Mouse (Mus musculus) ES-E14 (cell line): ENCODE results near the gene Tarsl2. TPM values are rescaled to one million over a fixed set of nuclear protein-coding genes. Genes with fewer than 3 reads are reported as not detected.
A peak's percentile ranks its signal among the peaks of the same experiment; 100 is the strongest.

Source experiments
- DNase-seq: peaks from one replicate; pipeline ENCODE4 v3.0.0-alpha.2; 2013; ENCODE audit warnings: low read depth, low spot score
- H3K27ac ChIP-seq: 2 replicates; pipeline ENCODE4 v1.5.1; 2012; ENCODE audit warnings: low read depth, mild to moderate bottlenecking, low read length, moderate library complexity, mixed read lengths; ENCODE audit not compliant: poor library complexity, insufficient read depth, severe bottlenecking
- H3K36me3 ChIP-seq: 2 replicates; pipeline ENCODE4 v1.6.1; 2012; ENCODE audit warnings: mild to moderate bottlenecking, low read length, moderate library complexity, mixed read lengths; ENCODE audit not compliant: control insufficient read depth, poor library complexity, insufficient read depth, severe bottlenecking
- H3K4me1 ChIP-seq, 2 experiments: fragments of 150-350 bp in 1 of 2; sonication (generic) in 1 of 2; 2 replicates each; pipeline ENCODE4 v1.6.1; 2012; ENCODE audit warnings: low read length in 2 of 2, mild to moderate bottlenecking in 1 of 2, mixed read lengths in 1 of 2; ENCODE audit not compliant: control insufficient read depth in 2 of 2, insufficient read depth in 2 of 2, poor library complexity in 1 of 2
- H3K4me3 ChIP-seq, 2 experiments: fragments of 150-350 bp in 1 of 2; sonication (generic) in 1 of 2; 2 replicates each; pipeline ENCODE4 v1.5.1; 2012; ENCODE audit warnings: low read length in 2 of 2, low read depth in 1 of 2, mild to moderate bottlenecking in 1 of 2, mixed read lengths in 1 of 2; ENCODE audit not compliant: insufficient read depth in 1 of 2, poor library complexity in 1 of 2, severe bottlenecking in 1 of 2
- H3K9ac ChIP-seq: 2 replicates; pipeline ENCODE4 v1.6.1; 2012; ENCODE audit warnings: low read depth, mild to moderate bottlenecking, low read length, mixed read lengths; ENCODE audit not compliant: poor library complexity, insufficient read depth, severe bottlenecking
- H3K9me3 ChIP-seq: fragments of 150-350 bp; sonication (generic); 2 replicates; pipeline ENCODE4 v1.6.1; 2012; ENCODE audit warnings: low read depth, mild to moderate bottlenecking, low read length; ENCODE audit not compliant: control insufficient read depth, insufficient read depth
- CHD2 ChIP-seq: IDR thresholded peaks from 2 replicates; pipeline ENCODE4 v1.6.1; 2014; ENCODE audit warnings: mild to moderate bottlenecking, low read depth, low read length, inconsistent platforms
- HCFC1 ChIP-seq: IDR thresholded peaks from 2 replicates; pipeline ENCODE4 v1.6.1; 2012; ENCODE audit warnings: low read length, inconsistent platforms, borderline replicate concordance; ENCODE audit not compliant: insufficient read depth
- MAFK ChIP-seq: IDR thresholded peaks from 2 replicates; pipeline ENCODE4 v1.6.1; 2014; ENCODE audit warnings: mild to moderate bottlenecking, low read depth, low read length, inconsistent platforms; ENCODE audit not compliant: insufficient read depth
- ZC3H11A ChIP-seq: IDR thresholded peaks from 2 replicates; pipeline ENCODE4 v1.6.1; 2012; ENCODE audit warnings: low read depth, mild to moderate bottlenecking, inconsistent platforms, low read length, borderline replicate concordance
- ZNF384 ChIP-seq: IDR thresholded peaks from 2 replicates; pipeline ENCODE4 v1.6.1; 2012; ENCODE audit warnings: low read depth, low read length, inconsistent platforms
- in situ Hi-C, 2 experiments: fragments of 600-800 bp; cut with MboI; formaldehyde crosslinking; loops; one replicate each; pipeline ENCODE4 v1.15.1; 2025; ENCODE audit warnings: low sequenced_read_pairs in 2 of 2, inconsistent platforms in 1 of 2; ENCODE audit not compliant: unreplicated experiment in 2 of 2
- total RNA-seq: library from RNA; depleted of rRNA; stranded (reverse); fragments of 300-350 nt; gene quantifications from 2 replicates; pipeline ENCODE4 v1.2.3, GENCODE M21; 2012

Tarsl2 gene
- total RNA-seq, 1 experiment, result 3.2 TPM

DNA sequence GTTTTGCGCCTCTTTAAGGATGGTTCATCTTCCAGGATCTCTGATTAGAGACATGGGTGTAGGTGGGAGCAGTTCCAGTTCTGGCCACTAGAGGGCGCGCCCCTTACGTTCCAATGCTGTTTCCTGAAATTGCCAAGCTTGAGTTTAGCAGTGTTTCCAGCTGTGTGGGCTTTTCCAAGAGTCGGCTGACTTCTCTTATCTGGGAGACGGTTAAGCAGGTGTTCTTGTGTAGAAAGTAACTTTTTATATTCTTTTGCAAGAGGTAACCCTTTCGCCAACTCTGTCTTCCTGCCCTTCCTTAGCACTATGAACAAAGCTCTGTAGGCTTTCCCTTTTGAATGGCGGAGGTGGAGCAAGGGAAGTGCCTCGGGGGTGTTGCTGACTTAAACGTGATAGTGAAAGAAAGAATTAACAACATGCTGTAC, 60.1 kb downstream of the Tarsl2 start:
- peak; percentile 61 for DNase-seq
- Histone ChIP-seq H3K9ac (no peak overlapping the region), H3K4me3 (no peak overlapping the region), H3K27ac (no peak overlapping the region), H3K4me1 (peaks cover 5 to 6% of the 10 kb centered on the region in 2 experiments; a peak in 1 of 4 replicates), H3K36me3 (peaks cover 8% of the 10 kb centered on the region), H3K9me3 (no peaks in the 10 kb centered on the region)
- peak; percentile 12; the same call in 1 of the 2 replicates for TF ChIP-seq ZC3H11A
- TF ChIP-seq CHD2, result no peak
- TF ChIP-seq MAFK, result no peak
- TF ChIP-seq ZNF384, result no peak
- no peak for TF ChIP-seq HCFC1
- in situ Hi-C loops, result no loop called here

DNA sequence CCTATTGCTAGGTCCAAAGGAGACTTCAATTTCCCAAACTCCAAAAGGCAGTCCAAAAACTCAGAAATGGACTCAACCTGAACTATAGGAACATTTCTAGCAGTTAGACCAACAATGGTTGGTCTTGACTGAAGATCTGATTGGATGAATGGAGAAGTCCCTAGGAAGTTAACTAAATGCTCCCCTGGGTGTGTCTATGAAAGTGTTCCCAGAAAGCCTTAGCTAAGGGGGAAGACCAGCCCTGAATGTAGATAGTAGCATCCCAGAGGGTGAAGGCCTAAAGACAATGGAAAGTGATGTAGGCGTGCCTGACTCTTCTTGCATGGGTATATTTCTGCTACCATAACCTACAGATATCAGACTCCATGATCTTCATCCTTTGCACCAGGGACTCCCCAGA, 63.8 kb downstream of the Tarsl2 start:
- Histone ChIP-seq H3K9ac (no peak overlapping the region), H3K9me3 (no peaks in the 10 kb centered on the region), H3K27ac (peak overlapping the region; percentile 41; the same call in 1 of the 2 replicates), H3K36me3 (no peaks in the 10 kb centered on the region), H3K4me1 (peaks cover 5 to 13% of the 10 kb centered on the region in 2 experiments; a peak in 2 of 4 replicates), H3K4me3 (no peak overlapping the region; a peak in 1 of 4 replicates)
- TF ChIP-seq CHD2, result no peak
- TF ChIP-seq ZC3H11A, result no peak
- no peak for TF ChIP-seq MAFK
- no peak for TF ChIP-seq ZNF384
- no peak for TF ChIP-seq HCFC1
- in situ Hi-C loops, result no loop called here
- no peak for DNase-seq

GRCm38 (mm10) chr7:65710301-65710700, 65.6 kb downstream of the Tarsl2 start:
- TF ChIP-seq CHD2 (no peak), ZC3H11A (no peak), MAFK (no peak), HCFC1 (no peak), ZNF384 (no peak)
- Histone ChIP-seq H3K9me3 (no peaks in the 10 kb centered on the region), H3K36me3 (no peaks in the 10 kb centered on the region), H3K4me1 (peaks cover 5 to 12% of the 10 kb centered on the region in 2 experiments; a peak in 2 of 4 replicates), H3K4me3 (no peak overlapping the region), H3K27ac (no peak overlapping the region; the same call in 1 of the 2 replicates), H3K9ac (no peak overlapping the region)
- peak; percentile 50 for DNase-seq
- in situ Hi-C loops, result no loop called here

- DNase-seq, result no peak
- no peaks in the 10 kb centered on the region for H3K36me3 ChIP-seq
Measured at GRCm38 (mm10) chr7:65713782-65714181, 69.1 kb downstream of the Tarsl2 start.

DNA sequence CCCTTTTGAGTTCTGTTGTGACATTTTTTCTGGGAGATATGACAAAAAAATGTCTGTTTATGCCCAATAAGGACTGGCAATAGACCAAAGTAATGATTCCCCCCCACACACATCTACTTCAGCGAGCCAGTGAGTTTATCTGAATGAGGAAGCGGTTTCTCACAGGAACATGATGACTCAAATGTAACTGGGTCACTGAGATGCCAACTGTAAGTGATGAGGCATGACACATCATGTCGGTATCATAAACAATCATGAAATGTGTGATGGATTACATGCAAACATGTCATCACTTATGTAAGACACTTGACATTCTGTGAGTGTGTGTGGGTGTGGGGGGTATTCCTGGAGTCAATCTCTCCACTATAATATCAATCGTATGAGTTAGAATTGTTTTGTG, 69.6 kb downstream of the Tarsl2 start:
- Histone ChIP-seq H3K27ac (no peak overlapping the region), H3K4me1 (peaks cover 0 to 10% of the 10 kb centered on the region in 2 experiments; a peak in 1 of 4 replicates), H3K36me3 (no peaks in the 10 kb centered on the region), H3K9ac (no peak overlapping the region), H3K4me3 (no peak overlapping the region), H3K9me3 (no peaks in the 10 kb centered on the region)
- in situ Hi-C loops, result no loop called here
- TF ChIP-seq ZNF384 (no peak), MAFK (no peak), HCFC1 (no peak), CHD2 (no peak), ZC3H11A (no peak)
- no peak for DNase-seq

More at GRCm38 (mm10) chr7:65713782-65714181, 69.1 kb downstream of the Tarsl2 start:
- Histone ChIP-seq H3K27ac (0 out of 2 replicates have a peak overlapping the region, but pooled peaks have one; percentile 37), H3K4me1 (peaks cover 2 to 10% of the 10 kb centered on the region in 2 experiments; a peak in 2 of 4 replicates), H3K9ac (no peak overlapping the region), H3K9me3 (no peaks in the 10 kb centered on the region), H3K4me3 (no peak overlapping the region)
- in situ Hi-C loops, result no loop called here
- TF ChIP-seq MAFK, result no peak
- no peak for TF ChIP-seq HCFC1
- TF ChIP-seq ZC3H11A, result no peak
- TF ChIP-seq ZNF384, result no peak
- TF ChIP-seq CHD2, result no peak
